Mouse (Mus musculus) embryonic facial prominence, embryonic 12.5 days (tissue): ENCODE measurements around the gene Zswim3. TPM values are rescaled to one million over a fixed set of nuclear protein-coding genes. Genes with fewer than 3 reads are reported as not detected.
"Not testable (repeated sequence)": the region's sequence is repeated elsewhere in the genome, so short reads cannot be mapped to it uniquely, and the experiment has no call there.

Experiments used
- ATAC-seq: fragments of 200-750 bp; cut with Nextera tagmentation; 2 replicates; pipeline ENCODE4 v1.8.0; 2017; ENCODE audit not compliant: insufficient number of reproducible peaks, insufficient read depth, low FRiP score, low TSS enrichment
- H3K27ac ChIP-seq: fragments of 300-500 bp; sonication (generic); 2 replicates; pipeline ENCODE4 v1.5.1; 2016; ENCODE audit warnings: mild to moderate bottlenecking
- H3K27me3 ChIP-seq: fragments of 300-500 bp; sonication (generic); 2 replicates; pipeline ENCODE4 v1.6.1; 2016; ENCODE audit warnings: mild to moderate bottlenecking, moderate library complexity
- H3K36me3 ChIP-seq: fragments of 300-500 bp; sonication (generic); 2 replicates; pipeline ENCODE4 v1.6.1; 2016; ENCODE audit warnings: mild to moderate bottlenecking
- H3K4me1 ChIP-seq: fragments of 300-500 bp; sonication (generic); 2 replicates; pipeline ENCODE4 v1.6.1; 2016
- H3K4me2 ChIP-seq: fragments of 300-500 bp; sonication (generic); replicated peaks from 2 replicates; pipeline ENCODE4 v1.6.1; 2016; ENCODE audit warnings: mild to moderate bottlenecking, moderate library complexity
- H3K4me3 ChIP-seq: fragments of 300-500 bp; sonication (generic); 2 replicates; pipeline ENCODE4 v1.5.1; 2016; ENCODE audit warnings: mild to moderate bottlenecking
- H3K9ac ChIP-seq: fragments of 300-500 bp; sonication (generic); 2 replicates; pipeline ENCODE4 v1.6.1; 2016; ENCODE audit warnings: mild to moderate bottlenecking, moderate library complexity
- H3K9me3 ChIP-seq: fragments of 300-500 bp; sonication (generic); 2 replicates; pipeline ENCODE4 v1.6.1; 2016; ENCODE audit warnings: mild to moderate bottlenecking, moderate library complexity
- WGBS: fragments of 180-500 bp; shearing (Covaris S2); methylation state at CpG from one replicate; pipeline ENCODE4 v1.1.7; 2016; 5-methylcytosine and 5-hydroxymethylcytosine counted together
- polyA plus RNA-seq: library from polyadenylated mRNA; unstranded; fragments of >200 nt; fragmentation: Nextera tagmentation; extraction: Ambion mirVana; gene quantifications from 2 replicates; pipeline ENCODE4 v1.2.1, GENCODE M21; 2016

The Zswim3 gene
- polyA plus RNA-seq, 1 experiment from 2014 or later = 9.5 TPM

- Histone ChIP-seq H3K4me3 (no peak overlapping the region), H3K9ac (no peak overlapping the region), H3K27ac (no peak overlapping the region), H3K9me3 (no peaks in the 10 kb centered on the region), H3K4me2 (no peak overlapping the region), H3K27me3 (no peaks in the 10 kb centered on the region), H3K36me3 (peaks cover 53% of the 10 kb centered on the region), H3K4me1 (no peaks in the 10 kb centered on the region)
- no peak for ATAC-seq
- 31% methylated on average over 5 of the region's 5 CpGs for WGBS
These were observed 10.6 kb upstream of the Zswim3 start for GRCm38 (mm10) chr2:164794293-164794692.

GRCm38 (mm10) chr2:164795868-164796267, 9.0 kb upstream of the Zswim3 start:
- Histone ChIP-seq H3K9me3 (no peaks in the 10 kb centered on the region), H3K27me3 (no peaks in the 10 kb centered on the region), H3K4me2 (no peak overlapping the region), H3K9ac (no peak overlapping the region), H3K27ac (no peak overlapping the region), H3K4me1 (no peaks in the 10 kb centered on the region), H3K36me3 (peaks cover 60% of the 10 kb centered on the region), H3K4me3 (no peak overlapping the region)
- no peak for ATAC-seq
- 80% methylated on average over 4 of the region's 4 CpGs for WGBS

DNA sequence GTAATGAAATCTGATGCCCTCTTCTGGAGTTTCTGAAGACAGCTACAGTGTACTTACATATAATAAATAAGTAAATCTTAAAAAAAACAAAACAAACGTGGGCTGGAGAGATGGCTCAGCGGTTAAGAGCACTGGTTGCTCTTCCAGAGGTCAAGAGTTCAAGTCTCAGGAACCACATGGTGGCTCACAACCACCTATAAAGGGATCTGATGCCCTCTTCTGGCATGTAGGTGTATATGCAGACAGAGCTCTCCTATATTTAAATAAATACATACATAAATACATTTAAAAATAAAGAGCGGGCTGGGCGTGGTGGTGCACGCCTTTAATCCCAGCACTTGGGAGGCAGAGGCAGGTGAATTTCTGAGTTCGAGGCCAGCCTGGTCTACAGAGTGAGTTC, 6.3 kb upstream of the Zswim3 start:
- not testable (repeated sequence) for H3K9me3 ChIP-seq, ATAC-seq, H3K9ac ChIP-seq, H3K4me2 ChIP-seq, H3K4me1 ChIP-seq, H3K27ac ChIP-seq, H3K27me3 ChIP-seq, H3K4me3 ChIP-seq
- 86% methylated on average over 6 of the region's 6 CpGs for WGBS
- peaks cover 54% of the 10 kb centered on the region for H3K36me3 ChIP-seq

- Histone ChIP-seq H3K4me2 (no peak overlapping the region), H3K4me1 (peaks cover 9% of the 10 kb centered on the region; the same call in 1 of the 2 replicates), H3K9ac (no peak overlapping the region), H3K9me3 (no peaks in the 10 kb centered on the region), H3K27ac (no peak overlapping the region), H3K36me3 (peaks cover 44% of the 10 kb centered on the region), H3K27me3 (no peaks in the 10 kb centered on the region), H3K4me3 (no peak overlapping the region)
- ATAC-seq = no peak
- 87% methylated on average over 13 of the region's 13 CpGs for WGBS
These were observed 4.5 kb upstream of the Zswim3 start for GRCm38 (mm10) chr2:164800252-164801004.

DNA sequence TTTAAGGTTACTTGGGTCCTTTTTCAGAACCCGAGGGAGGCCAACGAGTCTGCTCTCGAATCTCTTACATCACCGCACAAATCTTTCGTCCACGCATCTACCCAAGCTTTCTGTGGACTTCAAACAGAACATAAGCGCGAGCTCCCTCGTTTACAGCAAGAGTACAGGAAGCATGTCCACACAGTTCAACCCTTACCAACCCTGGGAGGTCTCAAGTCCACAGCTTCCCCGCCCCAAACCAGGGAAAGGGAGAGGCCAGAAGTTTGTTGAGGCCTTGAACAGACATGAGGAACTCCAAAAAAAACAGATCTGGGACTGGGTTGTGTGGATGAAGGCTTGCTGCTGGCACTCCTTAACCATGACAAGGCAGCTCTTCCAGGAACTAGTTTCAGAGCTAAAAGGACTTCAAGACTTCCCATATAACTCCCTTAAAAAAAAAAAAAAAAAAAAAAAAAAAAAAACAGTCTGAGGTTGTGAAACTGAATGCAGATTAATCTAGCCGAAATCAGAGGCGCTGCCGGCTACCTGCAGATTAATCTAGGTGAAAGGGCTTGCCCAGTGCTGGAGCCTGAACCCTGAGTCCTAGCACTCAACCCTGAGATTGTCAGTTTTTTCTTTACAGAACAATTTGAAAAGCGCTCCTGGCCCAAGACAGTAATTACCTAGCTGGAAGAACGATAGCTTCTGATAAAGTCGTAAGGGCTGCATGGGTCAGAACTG, 1.5 kb upstream of the Zswim3 start:
- H3K4me1 ChIP-seq = peaks cover 13% of the 10 kb centered on the region; the same call in 1 of the 2 replicates
- peak overlapping the region; percentile 76; the same call in 1 of the 2 replicates for H3K9ac ChIP-seq
- peaks cover 29% of the 10 kb centered on the region for H3K36me3 ChIP-seq
- H3K27ac ChIP-seq = no peak overlapping the region; the same call in 1 of the 2 replicates
- no peaks in the 10 kb centered on the region for H3K9me3 ChIP-seq
- peak overlapping the region; percentile 70 for H3K4me3 ChIP-seq
- no peaks in the 10 kb centered on the region for H3K27me3 ChIP-seq
- ATAC-seq = no peak
- peak overlapping the region; percentile 76 for H3K4me2 ChIP-seq
- 90% methylated on average over 16 of the region's 16 CpGs for WGBS

GRCm38 (mm10) chr2:164803921-164804313, 981 bp upstream of the Zswim3 start:
- Histone ChIP-seq H3K27ac (no peak overlapping the region; the same call in 1 of the 2 replicates), H3K4me1 (peaks cover 13% of the 10 kb centered on the region; the same call in 1 of the 2 replicates), H3K9ac (peak overlapping the region; percentile 76), H3K4me2 (peak overlapping the region; percentile 76), H3K9me3 (no peaks in the 10 kb centered on the region), H3K36me3 (peaks cover 30% of the 10 kb centered on the region), H3K27me3 (no peaks in the 10 kb centered on the region), H3K4me3 (peak overlapping the region; percentile 70)
- WGBS = 57% methylated on average over 1 of the region's 1 CpGs
- ATAC-seq = no peak

DNA sequence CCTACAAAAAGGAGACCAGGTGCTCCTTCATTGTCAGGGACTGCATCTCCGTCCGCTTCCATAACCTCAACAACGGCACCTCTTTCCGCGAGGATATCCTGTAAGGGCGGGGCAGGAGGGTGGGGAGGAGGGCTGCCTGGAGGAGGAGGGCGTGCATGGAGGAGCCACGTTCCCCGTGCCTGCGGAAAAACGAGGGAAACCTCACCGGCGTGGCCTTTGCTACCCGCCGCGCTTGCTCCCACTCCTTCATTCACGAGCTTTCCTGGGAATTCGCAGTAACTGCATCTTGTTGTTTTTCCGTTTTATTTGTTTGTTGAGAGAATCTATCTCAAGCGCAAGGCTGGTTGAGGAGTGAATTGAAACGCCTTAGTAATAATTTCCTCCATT, 427 bp downstream of the Zswim3 start:
- 2% methylated on average over 21 of the region's 21 CpGs for WGBS
- Histone ChIP-seq H3K9me3 (no peaks in the 10 kb centered on the region), H3K9ac (peak overlapping the region; percentile 63), H3K27ac (peak overlapping the region; percentile 75), H3K4me3 (peak overlapping the region; percentile 70), H3K27me3 (no peaks in the 10 kb centered on the region), H3K36me3 (peaks cover 21% of the 10 kb centered on the region), H3K4me1 (peaks cover 13% of the 10 kb centered on the region; the same call in 1 of the 2 replicates), H3K4me2 (peak overlapping the region; percentile 86)
- peak; percentile 32 for ATAC-seq

GRCm38 (mm10) chr2:164806614-164807013, 1.7 kb downstream of the Zswim3 start:
- WGBS = 69% methylated on average over 7 of the region's 7 CpGs
- no peaks in the 10 kb centered on the region for H3K27me3 ChIP-seq
- no peaks in the 10 kb centered on the region for H3K9me3 ChIP-seq
- no peak for ATAC-seq
- peaks cover 13% of the 10 kb centered on the region; the same call in 1 of the 2 replicates for H3K4me1 ChIP-seq
- no peak overlapping the region for H3K4me3 ChIP-seq
- H3K4me2 ChIP-seq = no peak overlapping the region
- H3K9ac ChIP-seq = no peak overlapping the region
- H3K36me3 ChIP-seq = peaks cover 13% of the 10 kb centered on the region
- no peak overlapping the region for H3K27ac ChIP-seq

DNA sequence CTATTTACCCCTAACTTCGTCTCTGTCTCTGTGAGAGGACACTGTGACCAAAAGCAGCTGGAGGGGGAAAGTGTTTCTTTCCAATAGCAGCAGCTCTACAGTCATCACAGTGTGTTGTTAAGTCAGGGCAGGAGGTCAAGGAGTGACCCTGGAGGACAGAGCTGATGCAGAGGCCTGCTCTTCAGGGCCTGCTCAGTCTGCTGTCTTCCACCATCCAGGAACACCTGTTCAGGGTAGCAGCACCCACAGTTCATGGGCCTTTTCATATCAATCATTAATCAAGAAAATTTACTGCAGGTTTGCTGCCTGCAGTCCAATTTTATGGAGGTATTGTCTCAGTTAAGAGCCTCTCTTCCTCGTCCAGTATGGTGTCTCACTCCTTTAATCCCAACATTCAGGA, 8.7 kb downstream of the Zswim3 start:
- ATAC-seq = no peak
- Histone ChIP-seq H3K27me3 (no peaks in the 10 kb centered on the region), H3K4me1 (0 out of 2 replicates have a peak, but pooled peaks cover 4% of the 10 kb centered on the region), H3K4me2 (no peak overlapping the region), H3K4me3 (no peak overlapping the region), H3K27ac (no peak overlapping the region), H3K9ac (no peak overlapping the region), H3K9me3 (no peaks in the 10 kb centered on the region), H3K36me3 (peaks cover 7% of the 10 kb centered on the region; the same call in 1 of the 2 replicates)
- 72% methylated on average over 2 of the region's 2 CpGs for WGBS

DNA sequence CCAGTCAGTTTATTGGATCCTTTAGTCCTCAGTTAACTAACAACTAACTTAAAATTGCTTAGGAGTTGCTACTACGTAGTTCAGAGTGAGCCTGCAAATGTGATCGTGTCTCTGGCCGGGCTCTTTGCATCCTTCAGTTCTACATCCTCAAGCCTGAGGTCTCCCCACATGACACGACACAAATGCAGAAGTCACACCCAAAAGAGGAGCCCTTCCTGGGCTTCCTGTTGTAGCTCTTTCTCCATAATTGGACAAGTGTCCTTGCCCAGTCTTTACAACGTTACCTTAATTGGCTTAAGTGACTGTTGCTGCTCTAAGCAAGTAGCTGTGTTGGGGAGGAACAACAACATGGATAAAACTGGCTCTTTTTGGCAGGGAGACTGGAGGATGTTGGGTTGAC, 10.4 kb downstream of the Zswim3 start:
- Histone ChIP-seq H3K4me3 (no peak overlapping the region), H3K27me3 (no peaks in the 10 kb centered on the region), H3K9ac (no peak overlapping the region), H3K36me3 (0 out of 2 replicates have a peak, but pooled peaks cover 2% of the 10 kb centered on the region), H3K27ac (no peak overlapping the region), H3K9me3 (no peaks in the 10 kb centered on the region), H3K4me2 (no peak overlapping the region), H3K4me1 (0 out of 2 replicates have a peak, but pooled peaks cover 4% of the 10 kb centered on the region)
- ATAC-seq = no peak
- WGBS = 90% methylated on average over 5 of the region's 5 CpGs

GRCm38 (mm10) chr2:164815821-164816220, 10.9 kb downstream of the Zswim3 start:
- H3K27me3 ChIP-seq = no peaks in the 10 kb centered on the region
- H3K9ac ChIP-seq = no peak overlapping the region
- no peak overlapping the region for H3K4me3 ChIP-seq
- WGBS = 91% methylated on average over 8 of the region's 8 CpGs
- H3K9me3 ChIP-seq = no peaks in the 10 kb centered on the region
- H3K4me1 ChIP-seq = 0 out of 2 replicates have a peak, but pooled peaks cover 4% of the 10 kb centered on the region
- no peak for ATAC-seq
- 0 out of 2 replicates have a peak, but pooled peaks cover 4% of the 10 kb centered on the region for H3K36me3 ChIP-seq
- H3K27ac ChIP-seq = no peak overlapping the region
- no peak overlapping the region for H3K4me2 ChIP-seq
